Mouse (Mus musculus) urinary bladder, adult 18-20 months (tissue): Measurements from ENCODE around the gene Tcaf3.

Experiments used
- DNase-seq, 2 experiments: peaks; one replicate each; pipeline ENCODE4 v3.0.0; 2022; ENCODE audit warnings: low spot score in 2 of 2, mixed read lengths in 2 of 2

The Tcaf3 gene

DNA sequence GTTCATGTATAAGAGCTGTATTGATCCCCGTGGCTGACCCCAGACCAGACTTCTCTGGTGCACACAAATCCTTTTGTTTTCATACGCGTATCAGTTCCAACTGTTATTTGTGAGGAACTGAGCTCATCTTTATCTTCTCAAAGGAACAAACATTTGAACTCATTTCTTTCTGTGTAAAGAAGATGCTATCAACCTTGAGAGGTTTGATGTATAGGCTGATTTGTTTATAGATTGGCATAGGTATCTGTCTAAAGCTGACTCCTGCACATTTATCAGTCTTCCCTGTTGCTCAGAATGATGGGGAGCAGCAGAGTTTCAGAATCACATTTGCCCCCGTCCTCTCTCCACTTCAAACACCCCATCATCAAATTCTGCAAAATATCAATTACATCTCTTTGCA is at the start of gene Tcaf3:
Gene Tcaf3 (minus strand): TSS at position 101 of the 400 bp plus-strand sequence.
- no peak for DNase-seq

DNA sequence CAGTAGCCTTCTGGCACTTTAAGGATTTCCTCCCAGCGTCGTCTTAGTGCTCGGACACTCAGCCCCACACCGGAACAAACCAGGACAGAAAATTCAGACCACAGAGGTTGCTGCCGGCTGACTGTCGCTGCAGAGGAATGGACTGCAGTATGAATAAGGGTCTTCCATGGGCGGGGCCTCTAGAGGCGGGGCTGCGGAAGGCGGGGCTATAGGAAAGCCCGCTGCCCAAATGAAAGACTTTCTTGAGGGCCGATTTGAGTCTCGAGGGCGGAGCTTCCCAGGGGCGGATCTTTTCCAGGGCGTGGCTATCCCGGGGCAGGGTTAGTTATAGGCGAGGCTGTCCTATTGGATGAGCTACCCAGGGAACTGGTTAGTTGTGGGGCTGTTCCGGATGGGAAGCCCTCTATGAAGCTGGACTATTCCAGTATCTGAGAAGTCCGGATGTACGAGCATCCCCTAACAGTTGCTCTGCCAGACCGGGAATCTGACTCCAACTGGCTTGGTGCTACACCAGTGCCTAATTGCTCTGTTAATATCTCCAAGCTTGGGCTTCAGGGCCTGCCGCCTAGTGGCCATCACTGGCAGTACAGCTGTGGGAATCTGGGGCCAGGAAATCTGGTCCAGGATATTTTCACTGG is 47.5 kb upstream of the Tcaf3 start, which contains the start of gene Tcaf2:
Gene Tcaf2 (minus strand): TSS at position 343 of the 638 bp plus-strand sequence.
- peak; percentile 86 to 94 for DNase-seq

DNA sequence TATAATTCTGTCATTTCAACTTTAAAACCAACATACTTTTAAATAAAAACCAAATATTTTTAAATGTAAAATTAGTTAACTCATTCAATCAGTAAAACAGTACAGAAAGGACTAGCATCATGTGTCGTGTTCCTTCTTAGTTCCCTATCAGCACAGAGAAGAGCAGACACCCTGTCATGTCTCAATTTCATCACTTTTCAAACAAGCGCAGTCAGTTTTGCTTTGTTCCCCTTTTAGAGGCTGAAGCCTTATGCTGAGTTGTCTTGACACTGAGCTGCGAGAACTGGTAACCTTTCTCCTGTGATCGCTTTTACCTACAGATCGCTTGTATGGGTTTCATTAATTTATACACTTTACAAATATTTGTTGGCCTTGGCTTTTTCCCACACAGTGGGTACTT is 36.9 kb upstream of the Tcaf3 start:
- no peak for DNase-seq

DNA sequence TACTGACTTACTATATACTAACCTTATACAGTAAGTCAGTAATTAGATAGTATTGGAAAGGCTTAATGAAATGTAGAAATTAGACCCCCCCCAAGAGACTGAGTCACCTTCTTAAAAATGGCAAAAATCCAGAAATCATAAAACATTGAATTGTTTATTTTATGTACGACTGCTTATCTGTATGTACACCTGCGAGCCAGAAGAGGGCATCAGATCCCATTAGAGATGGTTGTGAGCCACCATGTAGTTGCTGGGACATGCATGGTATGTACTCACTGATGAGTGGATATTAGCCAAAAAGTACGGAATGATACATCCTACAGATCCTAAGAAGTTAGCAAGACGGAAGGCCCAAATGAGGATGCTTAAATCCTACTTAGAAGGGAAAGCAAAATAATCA is 33.9 kb upstream of the Tcaf3 start:
- no peak for DNase-seq

DNA sequence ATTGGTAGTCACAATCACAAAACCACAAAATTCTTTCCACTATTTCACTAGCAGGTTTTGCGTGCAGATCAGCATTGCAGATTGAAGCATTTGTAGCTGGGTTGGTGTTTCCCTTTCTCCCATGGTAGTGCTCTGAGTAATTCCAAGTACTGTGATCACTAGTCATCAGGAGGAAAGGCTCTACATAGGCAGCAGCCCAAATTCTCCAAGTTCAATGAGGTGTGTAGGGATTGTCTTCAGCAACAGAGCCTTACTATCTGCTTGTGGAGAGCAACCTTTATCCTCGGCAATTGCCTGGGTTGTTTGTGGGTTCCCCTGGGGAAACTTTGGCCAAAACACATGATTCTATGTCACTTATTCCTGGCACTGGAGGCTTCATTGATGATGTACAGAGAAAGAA is 19.4 kb upstream of the Tcaf3 start:
- no peak for DNase-seq

DNA sequence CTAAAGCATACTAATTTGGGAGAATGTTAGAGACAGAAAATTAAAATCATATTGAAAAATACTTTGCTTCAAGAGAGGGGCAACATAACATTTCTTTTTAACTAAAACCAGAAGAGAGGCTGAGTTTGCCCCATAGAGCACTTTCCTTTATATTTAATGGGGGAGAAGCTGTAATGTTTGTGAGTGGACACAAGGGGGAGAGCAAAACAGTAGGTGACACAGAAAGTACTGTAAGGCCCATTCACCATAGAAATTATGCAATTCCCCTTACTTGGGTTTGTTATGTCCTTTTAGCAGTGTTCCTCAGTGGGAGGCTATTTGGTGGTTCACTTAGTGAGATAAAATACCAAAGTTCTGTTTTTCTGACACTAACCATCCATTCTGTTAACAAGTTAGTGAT is 14.7 kb upstream of the Tcaf3 start:
- DNase-seq, result no peak

DNA sequence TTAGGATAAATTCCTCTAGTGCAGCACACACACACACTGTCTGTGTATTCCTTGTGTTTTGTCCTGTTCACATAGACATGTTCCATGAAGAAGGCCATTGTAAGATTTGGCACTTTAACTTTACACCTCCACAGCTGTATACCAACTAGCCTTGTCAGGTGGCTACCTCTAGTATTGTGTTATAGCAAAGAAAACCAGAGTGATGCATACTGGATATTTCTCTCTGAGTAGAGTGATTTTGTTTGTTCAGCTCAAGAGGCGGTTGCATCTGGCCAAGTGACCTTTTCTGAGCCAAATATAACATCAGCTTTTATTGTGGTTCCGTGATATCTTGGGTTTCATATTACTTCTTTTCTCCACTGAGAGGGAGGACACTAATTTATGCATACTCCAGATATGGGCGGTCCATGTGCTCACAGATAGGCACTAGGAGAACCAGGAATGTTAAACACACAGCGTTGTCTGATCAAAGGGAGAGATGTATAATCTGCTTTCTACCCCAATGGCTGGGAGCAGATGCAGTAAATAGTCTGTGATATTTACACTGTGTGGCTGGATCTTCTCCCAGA is 13.5 kb upstream of the Tcaf3 start:
- no peak for DNase-seq

DNA sequence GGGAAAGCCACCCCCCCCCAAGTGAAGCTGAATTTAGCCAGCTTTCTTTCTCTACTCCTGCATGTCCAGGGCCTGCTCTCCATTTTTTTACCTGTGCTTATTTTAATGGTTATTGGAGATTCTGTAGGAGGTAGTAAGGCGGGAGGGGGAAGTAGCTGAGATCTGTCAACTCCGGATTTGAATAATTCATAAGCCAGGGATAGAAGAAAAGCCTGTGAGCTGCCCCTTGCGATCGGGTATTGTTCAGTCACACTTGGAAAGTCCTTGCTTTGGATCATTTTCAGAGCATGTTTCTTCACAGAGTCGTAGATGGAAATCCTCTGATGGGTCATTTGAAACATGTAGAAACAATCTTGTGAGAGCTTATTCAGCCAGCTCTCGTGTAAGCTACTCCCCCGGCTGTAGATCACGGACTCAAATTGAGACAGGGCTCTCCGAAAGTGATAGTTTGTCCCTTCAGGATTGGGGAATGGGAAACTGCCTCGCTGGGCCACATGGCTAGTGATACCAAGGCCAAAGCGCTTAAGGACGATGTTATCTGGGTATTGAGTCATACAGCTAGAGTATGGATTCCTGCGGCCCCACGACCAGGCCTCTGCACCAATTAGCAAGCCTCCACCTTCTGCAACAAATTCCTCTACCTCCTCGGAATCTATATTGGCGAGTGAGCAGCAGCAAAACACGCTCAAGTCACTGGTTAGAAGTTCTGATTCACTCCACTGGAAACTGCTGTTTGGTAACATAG is 4.2 kb downstream of the Tcaf3 start:
- no peak for DNase-seq

DNA sequence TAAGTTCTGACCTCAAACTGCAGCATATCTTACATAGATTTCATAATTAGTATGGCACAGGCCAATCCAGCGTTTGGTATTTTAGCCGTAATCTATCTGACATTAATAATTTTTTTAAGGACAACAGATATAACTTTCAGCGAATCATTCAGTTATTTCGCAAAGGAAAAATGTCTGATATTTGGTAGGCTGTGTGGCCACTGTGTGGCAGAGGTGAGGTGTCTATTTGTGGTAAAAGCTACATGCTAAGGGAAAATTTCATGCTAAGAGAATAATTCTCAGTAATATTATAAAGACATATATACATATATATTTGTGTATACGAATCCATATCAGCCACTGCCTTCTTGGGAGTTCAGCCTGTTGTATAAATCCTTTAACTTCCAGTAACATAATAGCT is 10.9 kb downstream of the Tcaf3 start:
- DNase-seq, result no peak

DNA sequence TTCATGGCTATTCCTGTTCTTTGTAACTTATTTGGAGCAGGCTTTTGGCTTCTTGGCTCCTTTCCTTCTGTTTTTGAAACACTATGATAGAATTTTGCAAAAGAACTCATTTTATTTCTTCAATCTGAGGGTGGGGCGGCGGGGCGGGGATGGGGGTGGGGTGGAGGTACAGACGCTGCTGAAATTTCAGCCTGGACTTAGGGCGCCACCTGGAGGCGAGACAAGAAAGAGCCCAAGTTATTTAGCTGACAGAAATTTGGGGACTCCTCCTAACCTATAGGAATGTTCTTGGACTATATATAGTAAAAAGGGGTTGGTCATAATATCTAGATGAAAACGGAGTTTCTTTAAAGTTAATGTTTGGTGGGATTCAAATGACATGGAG is 14.0 kb downstream of the Tcaf3 start:
- peak; percentile 35 to 49 for DNase-seq

DNA sequence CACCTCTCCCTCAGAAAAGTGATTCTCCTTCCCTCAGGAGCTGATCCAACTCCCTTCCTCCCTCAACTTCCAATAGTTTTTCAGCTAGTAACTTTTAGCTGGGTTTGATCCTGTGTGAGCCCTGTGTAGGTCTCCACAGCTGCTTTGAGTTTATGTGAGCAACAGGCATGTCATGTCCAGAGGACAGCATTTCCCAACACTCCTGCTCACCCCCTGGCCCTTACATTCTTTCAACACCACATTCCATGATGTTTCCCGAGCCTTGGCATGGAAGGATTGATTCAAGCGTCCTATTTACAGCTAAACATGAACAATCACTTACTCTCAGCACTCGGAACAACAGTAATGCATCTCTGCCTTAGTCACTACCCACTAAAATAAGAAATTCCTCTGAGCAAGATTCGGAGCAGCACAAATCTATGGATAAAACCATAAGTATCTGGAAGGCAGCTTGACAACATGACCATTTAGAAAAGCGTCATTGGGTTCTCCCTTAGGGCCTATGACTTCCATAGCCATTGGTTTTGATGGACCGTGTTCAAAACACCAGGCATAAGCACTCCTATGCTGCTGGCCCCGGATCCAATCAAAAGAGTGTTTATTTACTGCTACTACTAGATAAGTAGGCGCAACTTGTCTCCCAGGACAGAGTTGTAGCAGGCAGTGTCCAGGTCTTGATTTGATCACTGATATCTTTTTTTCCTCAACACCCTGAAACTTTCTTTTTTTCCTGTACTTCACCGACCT is 14.6 kb downstream of the Tcaf3 start:
- DNase-seq, result peak in 1 of 2 experiments; percentile 4

DNA sequence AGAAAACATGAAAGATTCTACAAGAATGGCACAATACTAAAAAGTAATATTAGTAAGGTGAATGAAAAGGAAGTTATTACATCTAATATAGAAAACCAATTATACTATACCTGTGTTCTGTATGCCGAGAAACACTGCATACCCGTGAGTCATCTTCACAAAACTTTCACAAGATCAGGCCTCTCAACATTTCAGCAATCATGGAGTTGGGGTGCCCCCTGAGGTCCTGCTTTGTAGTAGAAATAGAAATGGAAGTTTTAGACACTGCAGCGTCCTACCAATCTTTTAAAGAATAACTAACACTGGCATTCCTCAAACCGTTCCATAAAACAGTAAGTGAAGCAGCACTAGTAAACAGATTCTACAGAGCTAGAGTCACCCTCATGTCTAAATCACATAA is 18.8 kb downstream of the Tcaf3 start:
- DNase-seq, result no peak

DNA sequence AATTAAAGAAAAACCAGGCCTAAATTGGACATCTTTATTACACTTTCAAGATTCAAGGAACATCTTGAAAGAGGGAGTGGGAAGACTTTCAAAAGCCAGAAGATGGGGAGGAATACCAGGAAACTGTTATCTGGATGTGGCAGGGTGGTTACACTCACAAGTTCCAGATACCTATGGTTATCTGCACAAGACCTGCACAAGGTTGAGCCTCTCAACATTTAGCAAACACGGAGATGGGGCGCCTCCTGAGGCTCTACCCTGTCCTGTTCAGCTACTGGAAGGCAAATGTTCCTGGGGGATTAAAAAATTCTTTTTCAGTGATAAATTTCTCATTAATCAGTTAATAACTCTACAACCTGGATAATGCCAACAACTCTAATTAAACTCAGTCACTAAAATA is 20.1 kb downstream of the Tcaf3 start:
- DNase-seq, result no peak

DNA sequence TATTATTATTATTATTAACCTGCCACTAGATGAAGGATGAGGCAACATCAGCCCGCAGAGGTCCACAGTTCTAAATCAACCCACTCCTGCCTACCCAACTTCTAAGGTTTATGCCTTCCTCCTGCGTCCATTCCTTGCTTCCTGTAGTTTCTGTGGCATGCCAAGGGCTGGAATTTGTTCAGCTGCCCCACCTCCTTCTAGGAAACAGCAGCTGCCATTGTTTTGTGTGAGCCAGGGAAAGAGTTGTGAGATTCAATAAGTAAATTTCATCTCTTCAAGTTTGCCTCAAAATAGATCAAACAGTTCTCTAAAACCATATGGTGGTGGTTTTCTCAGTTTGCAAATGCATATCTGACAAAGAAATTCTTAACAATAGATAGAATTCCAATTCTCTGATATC is 29.3 kb downstream of the Tcaf3 start:
- no peak for DNase-seq

DNA sequence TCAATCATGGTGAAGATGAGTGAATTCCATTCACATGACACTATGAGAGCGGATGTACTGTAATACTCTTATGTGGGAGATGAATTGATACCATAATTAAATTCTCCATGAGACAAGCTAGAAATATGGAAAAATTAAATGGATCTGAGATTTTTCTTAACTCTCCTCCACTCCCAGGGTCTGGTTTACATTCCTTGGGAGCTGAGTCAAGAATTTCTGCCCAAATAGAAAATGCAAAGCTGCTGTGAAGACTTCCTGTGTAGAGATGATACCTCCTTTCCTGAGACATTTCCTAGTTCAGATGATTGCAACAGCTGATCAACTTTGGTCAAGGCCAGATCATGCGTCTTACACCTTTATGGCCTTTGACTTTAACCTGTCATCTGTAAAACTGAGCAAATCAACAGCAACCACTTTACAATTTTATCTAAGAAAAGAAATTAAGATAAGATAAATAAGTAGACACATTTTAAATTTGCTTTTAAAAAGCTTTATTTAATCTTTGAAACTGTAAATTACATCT is 31.4 kb downstream of the Tcaf3 start:
- DNase-seq, result no peak

DNA sequence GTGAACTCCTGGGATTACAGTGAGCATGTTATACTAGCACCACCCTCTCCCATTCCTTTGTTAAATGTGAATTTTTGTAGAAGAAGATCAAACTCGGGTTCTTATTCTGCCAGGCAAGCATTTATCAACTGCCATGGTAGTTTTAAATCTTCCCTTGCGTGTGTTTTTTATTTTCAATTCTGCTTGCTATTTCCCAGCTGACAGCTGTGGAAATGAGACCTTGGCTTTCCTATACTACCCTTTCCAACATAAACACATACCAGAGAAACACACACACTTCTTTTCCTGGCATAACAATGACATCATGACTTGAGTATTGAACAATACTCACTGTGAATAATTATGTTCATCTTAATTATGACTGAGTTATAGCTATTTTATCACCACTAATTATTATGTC is 35.2 kb downstream of the Tcaf3 start:
- no peak for DNase-seq

DNA sequence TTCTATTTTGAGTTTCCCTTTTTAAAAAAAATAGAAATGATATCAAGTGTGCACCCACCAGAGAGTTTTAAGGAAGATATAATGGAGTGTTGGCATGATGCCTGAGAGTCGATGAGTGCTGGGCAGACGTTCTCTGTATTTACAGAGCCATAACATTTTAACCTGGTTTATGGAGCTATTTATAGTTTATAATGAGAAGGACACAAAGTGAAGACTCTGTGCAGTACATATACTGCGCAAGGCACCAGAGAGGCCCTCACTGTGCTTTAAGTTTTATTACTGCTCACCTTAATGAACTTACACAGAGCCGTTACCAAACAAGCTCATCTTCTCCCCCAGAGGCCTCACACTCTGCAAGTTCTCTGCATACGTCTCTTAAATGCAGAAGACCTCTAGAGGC is 36.6 kb downstream of the Tcaf3 start:
- no peak for DNase-seq

DNA sequence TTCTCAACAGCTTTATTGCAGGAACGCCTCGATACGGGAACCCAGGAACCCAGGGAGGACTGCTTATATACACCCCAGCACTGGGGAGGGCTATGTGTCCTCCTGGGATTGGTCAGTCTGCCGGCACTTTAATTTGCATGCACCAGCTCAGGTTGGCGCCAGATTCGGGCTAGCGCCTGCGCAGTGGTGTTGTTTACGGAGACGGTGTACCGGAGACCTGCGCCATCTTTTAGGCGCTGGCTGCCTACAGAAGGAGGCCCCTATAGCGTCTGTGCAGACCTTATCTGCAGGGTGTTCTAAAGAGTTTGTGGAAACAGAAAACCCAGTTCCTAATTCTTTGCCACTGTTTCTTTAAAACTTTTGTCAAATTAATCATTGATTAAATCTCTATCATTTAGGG is 38.9 kb downstream of the Tcaf3 start:
- no peak for DNase-seq

DNA sequence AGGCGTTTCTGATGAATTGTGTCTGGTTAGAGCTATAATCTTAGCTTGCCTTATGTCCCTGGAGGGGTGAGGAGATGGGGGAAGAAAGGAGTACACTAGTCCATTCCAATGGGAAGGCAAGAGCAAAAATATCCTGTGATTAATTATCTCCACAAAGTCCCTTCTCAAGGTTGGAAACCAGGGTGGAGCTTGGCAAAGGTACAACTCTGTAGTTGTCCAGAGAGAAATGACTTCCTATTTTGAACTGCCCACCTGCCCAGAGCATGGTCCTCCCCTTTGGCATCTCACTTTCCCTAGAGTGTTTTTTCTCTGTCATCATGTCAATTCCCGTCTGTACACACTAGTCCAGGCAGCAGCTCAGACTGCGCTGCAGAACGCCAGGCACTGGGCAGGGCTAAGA is 50.0 kb downstream of the Tcaf3 start, which contains the start of gene Olfr455:
Gene Olfr455 (minus strand): TSS at position 127 of the 400 bp plus-strand sequence.
- DNase-seq, result no peak

DNA sequence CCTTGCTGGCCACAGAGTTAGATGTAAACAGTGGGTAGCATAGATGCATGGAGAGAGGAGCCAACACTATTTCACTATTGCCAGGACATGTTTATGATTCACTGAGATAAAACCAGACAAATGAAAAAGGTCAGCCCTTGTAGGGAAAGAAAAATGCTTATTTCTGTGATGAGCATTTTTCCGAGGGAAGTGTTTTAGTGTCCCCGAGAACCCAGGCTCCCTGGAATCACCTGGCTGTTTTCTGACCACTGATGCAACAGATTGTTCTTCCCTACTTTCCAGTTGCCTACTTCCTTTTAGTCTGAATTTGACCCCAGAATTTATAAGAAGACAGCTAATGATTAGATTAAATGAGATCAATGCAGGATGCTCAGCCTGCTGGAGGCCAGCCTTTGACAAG is 51.3 kb downstream of the Tcaf3 start:
- DNase-seq, result no peak

DNA sequence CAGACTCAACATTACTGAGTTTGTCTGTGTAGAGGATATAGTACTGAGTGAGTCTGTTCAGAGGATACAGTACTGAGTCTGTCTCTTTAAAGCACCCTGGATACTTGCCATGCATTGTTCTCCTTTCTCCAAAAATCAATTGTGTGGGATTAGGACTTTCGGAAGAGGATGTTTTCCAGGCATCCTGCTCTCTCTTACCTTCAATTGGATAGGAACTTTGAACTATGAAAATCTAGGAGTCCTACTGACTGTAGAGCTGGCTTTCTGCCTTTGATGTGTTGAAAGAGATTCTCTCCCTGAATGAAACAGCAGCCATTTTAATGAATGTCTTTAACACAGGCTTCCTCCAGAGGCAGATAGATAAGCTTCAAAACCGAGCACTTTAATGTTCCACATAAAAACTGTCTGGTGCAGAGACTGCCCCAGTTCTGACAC is 52.0 kb downstream of the Tcaf3 start:
- no peak for DNase-seq

DNA sequence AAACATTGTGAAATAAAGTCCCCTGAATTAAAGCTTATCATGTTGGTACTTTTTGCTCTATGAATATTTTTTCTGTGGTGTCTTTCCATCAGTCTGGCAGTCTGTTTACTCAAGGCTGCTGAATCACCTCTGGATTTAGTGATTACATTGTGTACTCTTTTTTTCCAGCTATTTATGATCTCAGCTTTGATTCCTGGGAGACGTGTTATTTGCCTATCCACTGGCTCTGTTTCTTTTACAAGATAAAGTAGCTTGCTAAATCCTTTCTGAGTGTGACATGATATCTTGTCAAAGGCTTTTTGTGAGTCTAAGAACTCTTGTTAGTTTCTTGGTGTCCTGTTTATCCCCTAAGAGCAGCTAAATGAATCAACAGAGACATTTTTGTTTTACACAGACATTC is 52.6 kb downstream of the Tcaf3 start:
- DNase-seq, result no peak
